Mouse (Mus musculus): ENCODE measurements around the gene Nanos2. TPM values are rescaled to one million over a fixed set of nuclear protein-coding genes. Genes with fewer than 3 reads are reported as not detected.

The Nanos2 gene
- not detected for total RNA-seq (2023)

GRCm38 (mm10) chr7:18987100-18987499 is at the start of gene Nanos2:
Gene Nanos2, plus strand, starts transcription at chr7:18987400.

GRCm38 (mm10) chr7:18990601-18991295 is 3.5 kb downstream of the Nanos2 start, which contains the start of gene Mypop:
Gene Mypop, plus strand, starts transcription at chr7:18991245.

GRCm38 (mm10) chr7:19003902-19004630 is 16.9 kb downstream of the Nanos2 start, which contains the start of gene Irf2bp1:
Gene Irf2bp1, plus strand, starts transcription at chr7:19004044.

GRCm38 (mm10) chr7:19023357-19023814 is 36.2 kb downstream of the Nanos2 start, which contains the start of gene Foxa3:
Gene Foxa3, minus strand, starts transcription at chr7:19023538.

GRCm38 (mm10) chr7:19024096-19024506 is 36.9 kb downstream of the Nanos2 start, which contains the start of gene Sympk:
Gene Sympk, plus strand, starts transcription at chr7:19024377.

Other genes with a start within 250 kb of the Nanos2 start
- not detected for gene Psg19, start 188.9 kb upstream of the Nanos2 start, total RNA-seq (2023)
- gene Psg17, start 165.8 kb upstream of the Nanos2 start, total RNA-seq (2023): not detected
- gene Mill2, start 147.4 kb upstream of the Nanos2 start, total RNA-seq (2023): not detected
- gene Pglyrp1, start 116.1 kb upstream of the Nanos2 start, total RNA-seq (2023): 10 to 100 TPM; 23.8 TPM
- 10 to 100 TPM; 22.8 to 37.2 TPM for gene Ccdc61, start 77.0 kb upstream of the Nanos2 start, total RNA-seq (2023)
- not detected for gene Nova2, start 61.5 kb upstream of the Nanos2 start, total RNA-seq (2023)
- 1 to 10 TPM; 1.4 to 1.8 TPM for gene Mypop, start 3.8 kb downstream of the Nanos2 start, total RNA-seq (2023)
- 10 to 100 TPM; 32.3 to 33.9 TPM for gene Irf2bp1, start 16.6 kb downstream of the Nanos2 start, total RNA-seq (2023)
- gene Foxa3, start 36.1 kb downstream of the Nanos2 start, total RNA-seq (2023): not detected
- gene Sympk, start 37.0 kb downstream of the Nanos2 start, total RNA-seq (2023): 100 to 1,000 TPM; 109 to 118 TPM
- gene Rsph6a, start 67.3 kb downstream of the Nanos2 start, total RNA-seq (2023): under 1 TPM in 1 of 2 experiments, not detected in 1; 0.58 TPM
- gene Dmwd, start 88.8 kb downstream of the Nanos2 start, total RNA-seq (2023): 10 to 100 TPM; 15.1 to 15.8 TPM
- 10 to 100 TPM; 12.2 to 17.9 TPM for gene Dmpk, start 96.4 kb downstream of the Nanos2 start, total RNA-seq (2023)
- under 1 TPM; 0.24 to 0.46 TPM for gene Six5, start 107.2 kb downstream of the Nanos2 start, total RNA-seq (2023)
- not detected for gene Gm4969, start 131.0 kb downstream of the Nanos2 start, total RNA-seq (2023)
- 10 to 100 TPM; 27.1 to 29.2 TPM for gene Fbxo46, start 132.5 kb downstream of the Nanos2 start, total RNA-seq (2023)
- gene Qpctl, start 161.9 kb downstream of the Nanos2 start, total RNA-seq (2023): 10 to 100 TPM; 12.3 to 14.1 TPM
- gene Snrpd2, start 162.3 kb downstream of the Nanos2 start, total RNA-seq (2023): 100 to 1,000 TPM in 1 of 2 experiments, 10 to 100 TPM in 1; 89.6 to 100 TPM
- not detected for gene Gipr, start 178.7 kb downstream of the Nanos2 start, total RNA-seq (2023)
- gene Eml2, start 189.0 kb downstream of the Nanos2 start, total RNA-seq (2023): 10 to 100 TPM; 20.6 to 35.2 TPM
- not detected for gene Gpr4, start 225.1 kb downstream of the Nanos2 start, total RNA-seq (2023)
- 10 to 100 TPM; 37.9 to 54.7 TPM for gene Opa3, start 240.9 kb downstream of the Nanos2 start, total RNA-seq (2023)